Mouse (Mus musculus): ENCODE results near the gene Arhgef12.
A peak's percentile ranks its signal among the peaks of the same experiment; 100 is the strongest.
"Not testable (repeated sequence)": the region's sequence is repeated elsewhere in the genome, so short reads cannot be mapped to it uniquely, and the experiment has no call there.

Gene Arhgef12

GRCm38 (mm10) chr9:43003017-43003416 is 104.0 kb downstream of the Arhgef12 start:
- peak; percentile 23 for DNase-seq (ENCODE audit: low read depth, low spot score)

- no peak for DNase-seq (ENCODE audit: low read depth, low spot score)
These were observed 106.3 kb downstream of the Arhgef12 start for GRCm38 (mm10) chr9:43000595-43001250.

- DNase-seq (ENCODE audit: low read depth, low spot score) = peak; percentile 65
These were observed 107.0 kb downstream of the Arhgef12 start for GRCm38 (mm10) chr9:43000070-43000469.

- DNase-seq (ENCODE audit: low read depth, low spot score) = no peak
These were observed 109.5 kb downstream of the Arhgef12 start for GRCm38 (mm10) chr9:42997526-42997925.

- no peak for DNase-seq (ENCODE audit: low read depth, low spot score)
These were observed 111.7 kb downstream of the Arhgef12 start for GRCm38 (mm10) chr9:42995298-42995697.

- DNase-seq (ENCODE audit: low read depth, low spot score) = no peak
These were observed 112.3 kb downstream of the Arhgef12 start for GRCm38 (mm10) chr9:42994708-42995107.

- DNase-seq (ENCODE audit: low read depth, low spot score) = no peak
These were observed 113.4 kb downstream of the Arhgef12 start for GRCm38 (mm10) chr9:42993659-42994058.

- no peak for DNase-seq (ENCODE audit: low read depth, low spot score)
These were observed 119.1 kb downstream of the Arhgef12 start for GRCm38 (mm10) chr9:42987988-42988387.

GRCm38 (mm10) chr9:42968894-42969521 is 138.0 kb downstream of the Arhgef12 start:
- no peak for DNase-seq (ENCODE audit: low read depth, low spot score)

GRCm38 (mm10) chr9:42967731-42968130 is 139.3 kb downstream of the Arhgef12 start:
- no peak for DNase-seq (ENCODE audit: low read depth, low spot score)

- not testable (repeated sequence) for DNase-seq (ENCODE audit: low read depth, low spot score)
These were observed 142.2 kb downstream of the Arhgef12 start for GRCm38 (mm10) chr9:42964809-42965208.

GRCm38 (mm10) chr9:42964366-42964765 is 142.7 kb downstream of the Arhgef12 start:
- no peak for DNase-seq (ENCODE audit: low read depth, low spot score)

GRCm38 (mm10) chr9:42962506-42962905 is 144.5 kb downstream of the Arhgef12 start:
- DNase-seq (ENCODE audit: low read depth, low spot score) = no peak

- DNase-seq (ENCODE audit: low read depth, low spot score) = no peak
These were observed 148.6 kb downstream of the Arhgef12 start for GRCm38 (mm10) chr9:42958401-42958800.

GRCm38 (mm10) chr9:42948381-42948780 is 158.7 kb downstream of the Arhgef12 start:
- peak; percentile 44 for DNase-seq (ENCODE audit: low read depth, low spot score)

- peak; percentile 45 for DNase-seq (ENCODE audit: low read depth, low spot score)
These were observed 161.9 kb downstream of the Arhgef12 start for GRCm38 (mm10) chr9:42945174-42945573.

- peak; percentile 87 for DNase-seq (ENCODE audit: low read depth, low spot score)
These were observed 162.5 kb downstream of the Arhgef12 start for GRCm38 (mm10) chr9:42944536-42945006.

GRCm38 (mm10) chr9:42943781-42944535 is 163.1 kb downstream of the Arhgef12 start, which contains the start of gene Grik4:
Gene Grik4, minus strand, starts transcription at chr9:42944493.
- DNase-seq (ENCODE audit: low read depth, low spot score) = peak; percentile 40

- peak; percentile 53 for DNase-seq (ENCODE audit: low read depth, low spot score)
These were observed 163.9 kb downstream of the Arhgef12 start for GRCm38 (mm10) chr9:42943057-42943529.

GRCm38 (mm10) chr9:42942148-42942547 is 164.9 kb downstream of the Arhgef12 start:
- peak; percentile 67 for DNase-seq (ENCODE audit: low read depth, low spot score)

GRCm38 (mm10) chr9:42932146-42932545 is 174.9 kb downstream of the Arhgef12 start:
- no peak for DNase-seq (ENCODE audit: low read depth, low spot score)

- peak; percentile 33 for DNase-seq (ENCODE audit: low read depth, low spot score)
These were observed 179.5 kb downstream of the Arhgef12 start for GRCm38 (mm10) chr9:42927498-42927897.

All from R1 (cell line).